Mouse (Mus musculus) kidney, postnatal 14 days (tissue): Measurements from ENCODE around the gene Il20rb.
A peak's percentile ranks its signal among the peaks of the same experiment; 100 is the strongest.

Experiments
- DNase-seq: peaks from one replicate; pipeline ENCODE4 v3.0.0; 2022; ENCODE audit warnings: mixed read lengths

Gene Il20rb

DNA sequence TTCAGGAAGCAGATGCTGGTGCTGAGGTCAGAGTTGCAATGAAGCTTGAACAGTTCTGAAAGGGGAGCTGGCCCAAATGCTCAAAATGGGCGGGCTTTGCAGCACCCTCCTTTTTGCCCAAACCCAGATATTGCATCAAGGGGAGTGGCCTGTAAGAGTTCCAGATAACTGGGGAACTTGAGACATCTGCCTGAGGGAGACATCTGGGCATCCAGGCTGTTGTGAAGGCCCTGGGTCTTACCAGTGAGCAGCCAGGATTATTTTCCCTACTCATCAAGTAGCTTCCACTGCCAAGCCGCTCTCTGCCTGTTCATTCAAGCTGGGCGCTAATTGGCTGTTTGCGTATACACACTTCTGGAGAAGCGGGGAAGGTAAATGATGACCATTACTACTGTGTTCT lies at the start of gene Il20rb:
Gene Il20rb, minus strand, starts transcription at position 358 of the 400 bp plus-strand sequence.
- no peak for DNase-seq

DNA sequence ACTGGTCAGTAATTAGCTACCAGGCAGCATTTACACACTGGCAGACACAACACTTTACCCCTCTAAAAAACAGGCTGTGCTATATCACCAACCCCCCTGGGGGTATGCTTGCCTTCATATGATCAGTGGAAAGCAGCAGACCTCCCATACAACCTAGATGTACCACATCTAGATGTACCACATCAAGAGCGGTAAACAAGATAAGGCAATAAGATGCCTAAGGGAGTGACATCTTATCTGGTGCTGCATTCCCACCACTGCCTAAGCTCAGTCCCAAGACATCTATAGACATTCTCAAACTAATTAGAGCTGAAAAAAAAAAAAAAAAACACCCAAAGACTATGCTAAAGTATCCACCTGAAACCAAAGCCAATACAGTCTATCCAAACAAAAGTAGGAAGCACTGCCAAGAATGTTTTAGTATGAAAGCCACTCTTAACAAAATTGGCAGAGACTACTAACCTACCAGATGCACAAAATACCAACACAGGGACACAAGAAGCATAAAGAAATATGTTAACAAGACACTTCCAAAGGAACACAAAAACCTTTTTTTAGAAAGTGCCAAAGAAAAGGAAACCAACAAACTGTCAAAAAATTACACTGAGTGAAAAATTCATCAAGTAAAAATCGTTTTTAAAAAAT lies 49.2 kb upstream of the Il20rb start:
- no peak for DNase-seq

DNA sequence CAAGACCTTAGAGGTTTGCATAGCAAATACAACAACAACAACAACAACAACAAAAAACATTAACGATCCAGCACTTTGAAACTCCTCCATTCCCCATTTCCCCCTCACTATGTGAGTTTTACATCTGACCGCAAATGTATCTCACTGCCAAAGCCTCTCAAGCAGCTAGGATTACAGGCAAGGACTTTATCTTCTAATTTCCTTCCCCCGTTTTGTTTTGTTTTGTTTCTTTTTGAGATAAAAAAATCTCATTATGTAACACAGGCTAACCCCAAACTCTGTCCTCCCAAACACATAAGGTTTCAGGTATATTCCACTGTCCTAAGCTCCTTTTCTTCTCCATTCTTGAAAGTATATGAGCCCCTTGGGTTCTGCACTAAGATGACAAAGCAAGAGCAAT lies 48.1 kb upstream of the Il20rb start:
- no peak for DNase-seq

DNA sequence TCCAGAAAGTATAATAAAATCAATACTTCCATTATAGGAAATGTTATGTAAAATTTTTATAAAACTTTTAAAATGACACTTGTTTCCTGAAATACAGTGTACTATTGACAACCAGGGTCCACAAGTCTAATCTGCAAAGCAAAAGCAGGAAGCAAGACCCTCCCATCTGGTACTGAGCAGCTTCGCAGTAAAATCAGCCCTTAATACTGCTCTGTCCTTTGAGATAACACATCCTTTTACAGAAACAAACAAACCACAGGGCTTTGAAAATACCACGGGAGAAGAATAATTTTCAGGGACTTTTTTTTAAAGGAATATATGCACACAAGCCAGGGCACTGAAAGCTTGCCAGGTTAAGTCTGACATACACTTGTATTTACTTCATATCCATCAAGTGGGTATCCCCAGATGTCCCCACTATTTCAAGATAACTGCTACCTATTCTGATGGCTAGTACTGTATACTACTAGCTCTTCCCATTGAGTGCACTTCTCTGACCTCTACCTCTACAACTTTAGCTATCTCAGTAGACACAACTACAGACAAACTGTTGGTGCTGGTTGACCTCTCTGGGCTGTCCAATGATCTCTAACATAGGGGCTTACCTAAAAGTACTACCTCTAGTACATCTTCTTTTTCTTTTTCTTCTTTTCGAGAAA lies 46.4 kb upstream of the Il20rb start:
- no peak for DNase-seq

DNA sequence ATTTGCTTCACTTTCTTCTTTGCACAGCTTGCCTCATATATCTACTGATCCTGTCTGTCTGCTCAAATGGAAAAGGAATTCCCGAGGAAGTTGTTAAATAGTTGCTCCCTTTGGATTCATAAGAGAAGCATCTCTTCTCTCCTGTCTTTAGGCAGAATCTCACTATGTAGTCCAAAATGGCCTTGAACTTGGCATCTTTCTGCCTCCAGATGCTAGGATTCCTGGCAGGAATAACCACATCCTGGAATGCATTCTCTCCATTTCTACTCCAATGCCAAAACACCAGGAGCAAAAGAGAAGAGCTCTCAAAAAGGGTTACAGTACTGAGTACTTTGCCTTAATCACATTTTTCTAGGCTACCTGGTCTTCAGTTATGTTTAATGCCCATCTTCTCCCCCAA lies 44.7 kb upstream of the Il20rb start:
- no peak for DNase-seq

DNA sequence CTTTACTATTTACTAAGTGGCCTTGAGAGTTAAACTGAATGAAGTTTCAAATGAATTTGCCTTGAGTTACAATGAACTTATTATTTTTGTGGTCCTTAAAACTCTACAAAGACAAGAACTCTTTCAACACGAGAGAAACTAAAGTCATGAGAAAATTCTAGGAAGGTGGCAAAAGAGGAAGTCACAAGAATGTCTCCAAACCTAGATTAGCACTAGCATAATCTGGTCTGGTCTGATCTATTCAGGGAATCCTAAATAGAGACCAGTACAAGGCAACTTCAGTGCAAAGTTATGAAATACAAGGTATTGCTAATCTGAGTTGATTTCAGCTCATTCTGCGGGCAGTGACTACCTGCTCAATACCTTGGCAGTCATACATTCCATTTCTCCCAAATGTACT lies 38.6 kb upstream of the Il20rb start:
- no peak for DNase-seq

DNA sequence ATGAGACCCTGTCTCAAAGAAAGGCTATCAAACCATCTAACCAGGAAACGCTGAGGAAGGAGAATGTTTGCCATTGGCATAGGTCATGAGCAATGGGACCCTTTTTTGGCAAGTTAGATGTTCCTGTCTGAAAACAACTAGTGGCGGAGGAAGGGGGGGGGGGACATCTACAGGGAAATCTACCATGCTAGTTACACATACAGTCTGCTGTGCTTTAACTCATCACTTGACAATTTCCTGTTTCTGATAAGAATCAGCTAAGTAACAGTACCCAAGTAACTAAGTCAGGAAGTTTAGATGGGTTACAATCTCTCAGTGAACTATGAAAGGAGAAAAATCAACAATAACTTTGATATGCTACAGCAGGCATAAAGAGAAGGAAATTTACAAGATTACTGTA lies 35.4 kb upstream of the Il20rb start:
- DNase-seq: no peak

DNA sequence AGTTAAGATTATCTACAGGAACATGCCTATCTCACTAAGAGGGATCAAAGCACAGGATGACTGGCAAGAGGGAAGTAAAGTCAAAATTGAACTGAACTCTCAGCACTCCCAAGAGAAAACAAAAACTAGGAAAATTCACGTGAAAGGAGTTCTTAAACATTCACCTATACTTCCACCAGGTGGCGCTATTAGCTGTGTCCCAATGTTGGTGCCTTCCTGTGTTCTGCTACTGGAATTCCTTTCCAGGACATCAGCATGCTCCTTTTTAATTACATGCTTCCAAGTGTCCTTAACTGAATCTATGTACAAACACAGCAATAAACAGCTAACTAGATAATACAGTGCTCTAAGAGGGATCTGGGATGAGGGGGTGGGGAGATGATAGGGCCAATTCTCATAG lies 34.0 kb upstream of the Il20rb start:
- peak; percentile 76 for DNase-seq

DNA sequence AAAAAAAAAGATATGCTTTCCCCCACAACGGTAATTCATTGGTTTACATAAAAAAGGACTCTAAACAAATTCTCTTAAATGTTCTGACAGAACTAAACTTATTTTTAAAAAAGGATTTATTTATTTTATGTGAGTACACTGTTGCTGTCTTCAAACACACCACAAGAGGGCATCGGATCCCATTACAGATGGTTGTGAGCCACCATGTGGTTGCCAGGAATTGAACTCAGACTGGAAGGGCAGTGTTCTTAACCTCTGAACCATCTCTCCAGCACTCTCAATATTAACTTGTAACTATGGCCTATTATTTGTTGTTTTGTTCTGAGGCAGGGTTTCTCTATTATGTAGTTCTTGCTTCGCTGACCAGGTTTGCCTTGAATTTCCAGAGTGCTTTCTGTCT lies 33.4 kb upstream of the Il20rb start:
- no peak for DNase-seq

DNA sequence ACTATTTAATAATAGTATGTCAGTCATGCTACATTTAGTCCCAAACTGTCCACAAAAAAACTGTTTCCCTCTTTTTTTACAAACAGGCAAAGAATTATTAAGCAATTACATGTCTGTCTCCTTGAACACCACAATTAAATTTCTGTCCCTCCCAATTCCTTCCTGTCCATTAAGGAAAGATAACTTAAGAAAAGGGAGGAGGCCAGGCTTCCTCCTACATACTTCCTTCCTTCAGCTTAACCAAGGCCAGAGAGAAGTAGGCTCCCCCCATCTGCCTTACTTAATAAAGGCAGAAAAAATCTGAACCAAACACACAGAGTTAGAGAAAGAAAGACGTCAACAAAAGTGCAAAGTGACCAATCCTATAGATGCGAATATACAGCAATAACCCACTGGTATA lies 21.0 kb upstream of the Il20rb start:
- DNase-seq: peak; percentile 21

DNA sequence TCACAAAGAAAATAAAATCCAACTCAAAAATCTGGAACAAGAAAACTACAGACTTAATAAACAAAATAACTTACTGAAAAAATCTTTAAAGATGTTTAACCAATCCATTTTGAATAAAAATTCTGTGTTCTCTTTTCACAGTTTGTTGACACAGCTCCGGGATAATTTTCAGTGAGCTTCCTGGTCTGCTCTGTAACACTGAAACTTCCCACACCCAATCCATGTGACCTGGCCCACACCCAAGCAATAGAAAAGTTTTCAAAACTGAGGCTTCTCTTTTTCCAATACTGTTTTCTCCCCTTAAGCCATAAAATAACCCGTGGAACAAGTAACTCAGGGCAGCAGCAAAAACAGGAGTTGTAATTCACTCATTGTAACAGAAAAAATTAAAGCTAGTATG lies 20.1 kb upstream of the Il20rb start:
- peak; percentile 56 for DNase-seq

DNA sequence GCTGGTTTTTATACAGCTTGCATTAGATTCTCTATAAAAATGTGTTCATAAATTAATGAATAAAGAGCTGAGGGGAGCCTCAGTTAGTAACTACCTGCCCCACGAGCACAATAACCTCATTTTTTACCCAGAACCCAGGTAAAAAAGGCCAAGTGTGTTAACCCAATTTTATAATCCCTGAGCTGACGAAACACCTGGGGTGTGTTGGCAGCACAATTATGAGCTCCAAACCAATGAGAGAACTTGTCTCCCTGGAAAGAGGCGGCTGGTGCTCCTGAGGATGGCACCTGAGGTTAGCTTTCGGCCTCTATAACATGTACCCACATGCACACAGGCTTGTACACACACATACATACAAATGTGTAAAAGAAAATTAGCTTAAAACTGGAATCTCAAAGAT lies 18.9 kb upstream of the Il20rb start:
- DNase-seq: no peak

DNA sequence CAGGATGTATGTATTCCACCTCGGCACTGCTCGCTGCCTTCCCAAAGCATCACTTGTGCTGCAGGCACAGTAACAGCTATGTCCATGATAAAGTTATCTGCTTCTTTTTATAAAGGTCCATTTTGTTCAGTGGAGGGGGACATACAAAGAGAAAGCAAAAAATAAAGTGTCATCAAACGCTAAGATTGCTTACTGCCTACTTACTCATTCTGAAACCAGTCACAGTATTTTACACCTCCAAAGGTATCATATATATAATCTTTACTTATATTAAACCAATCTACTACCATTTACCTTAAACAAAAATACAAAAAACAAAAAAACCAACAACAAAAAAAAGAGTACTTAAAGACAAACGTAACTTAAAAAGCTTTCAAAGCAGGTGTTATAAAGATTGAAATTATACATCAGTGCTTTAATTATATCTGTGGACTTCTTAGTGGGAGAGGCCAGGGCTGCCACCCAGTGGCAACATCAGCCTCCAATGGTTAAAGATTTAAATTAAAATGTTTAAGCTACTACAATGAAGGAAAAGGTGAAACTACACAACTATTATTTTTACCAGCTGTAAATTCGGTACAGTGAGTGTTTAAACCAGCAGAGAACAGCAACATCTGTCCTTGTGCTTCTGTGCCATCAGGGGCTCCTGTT lies 7.1 kb upstream of the Il20rb start:
- DNase-seq: no peak

DNA sequence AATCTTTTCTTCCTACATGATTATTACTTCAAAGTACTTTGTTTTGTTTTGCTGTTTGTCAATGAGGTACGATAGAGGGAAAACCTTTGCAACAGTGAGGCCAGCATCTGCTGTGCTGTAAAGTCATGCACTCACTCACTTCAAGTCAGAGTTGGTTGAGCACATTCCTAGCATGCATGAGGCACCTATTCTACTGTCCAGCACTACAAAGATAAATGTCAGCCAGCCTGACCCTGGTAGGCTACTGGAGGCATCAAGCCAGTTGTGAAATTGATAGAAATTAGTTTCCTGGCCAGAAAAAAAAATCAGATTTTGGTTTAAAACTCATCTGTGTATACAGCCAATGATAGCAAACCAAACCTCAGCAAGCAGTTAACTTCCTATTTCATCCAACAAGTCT lies 4.8 kb upstream of the Il20rb start:
- no peak for DNase-seq

DNA sequence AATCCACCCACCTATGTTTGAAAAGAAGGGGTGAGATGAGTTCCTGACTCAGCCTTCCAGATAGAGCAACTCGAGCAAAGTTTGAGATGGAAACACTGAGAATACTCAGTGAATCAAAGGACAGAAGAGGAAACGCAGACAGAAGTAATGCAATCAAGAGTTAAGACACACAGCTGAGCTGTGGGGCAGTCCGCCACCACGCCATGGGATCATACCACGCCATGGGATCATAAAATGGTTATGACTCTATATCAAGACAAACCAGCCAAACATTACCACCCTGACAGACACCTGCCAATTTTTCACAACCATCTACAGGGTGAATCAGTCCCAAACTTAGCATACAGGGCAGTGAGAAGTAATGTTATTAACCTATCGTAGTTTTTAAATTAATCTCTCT lies 2.4 kb upstream of the Il20rb start:
- no peak for DNase-seq

DNA sequence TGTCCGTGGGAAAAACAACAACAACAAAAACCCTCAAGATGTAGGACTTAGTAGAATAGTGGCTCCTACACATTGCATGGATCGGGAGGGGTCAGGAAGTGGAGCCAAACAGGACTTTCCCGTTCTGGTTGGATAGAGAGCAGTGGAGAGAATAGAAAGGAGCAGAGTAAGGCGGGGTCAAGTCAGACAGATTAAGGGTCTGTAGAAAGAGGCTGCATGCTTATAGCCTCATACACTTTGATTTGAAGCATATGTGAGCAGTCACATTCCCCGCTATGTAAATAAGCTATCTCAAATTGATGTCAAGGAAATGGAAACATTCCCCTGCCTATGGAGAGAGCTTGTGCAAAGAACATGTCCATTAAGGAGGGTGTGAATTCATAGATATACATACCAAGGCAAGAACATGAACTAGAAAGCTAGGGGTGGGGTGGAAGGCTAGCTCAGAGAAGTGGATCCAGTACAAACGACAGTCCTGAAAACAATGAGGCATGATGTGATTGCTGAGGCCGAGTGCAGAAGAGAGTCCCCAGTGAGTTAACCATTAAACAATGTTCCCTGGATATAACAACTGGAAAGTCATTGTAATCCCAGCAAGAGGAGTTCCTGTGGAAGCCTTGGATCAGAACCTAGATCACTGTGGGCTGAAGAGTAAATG lies 1.6 kb upstream of the Il20rb start:
- DNase-seq: no peak

DNA sequence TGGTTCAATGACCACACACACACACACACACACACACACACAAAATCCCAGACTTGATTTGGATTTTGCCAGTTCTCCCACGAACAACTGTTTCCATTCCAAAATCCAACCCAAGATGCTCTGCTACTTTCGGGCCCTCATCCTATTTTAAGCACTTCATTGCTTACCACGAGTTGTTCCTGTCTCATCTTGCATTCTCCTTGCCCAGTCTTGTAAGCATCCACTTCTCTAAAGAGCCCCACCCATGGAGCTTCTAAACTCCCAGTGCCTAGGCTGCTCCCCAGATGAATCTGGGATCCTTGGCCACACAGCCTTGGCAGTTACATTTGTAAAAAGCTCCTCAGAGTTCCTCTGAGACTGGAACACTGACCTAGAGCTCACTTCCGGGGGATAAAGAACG lies 3.3 kb downstream of the Il20rb start:
- DNase-seq: no peak

DNA sequence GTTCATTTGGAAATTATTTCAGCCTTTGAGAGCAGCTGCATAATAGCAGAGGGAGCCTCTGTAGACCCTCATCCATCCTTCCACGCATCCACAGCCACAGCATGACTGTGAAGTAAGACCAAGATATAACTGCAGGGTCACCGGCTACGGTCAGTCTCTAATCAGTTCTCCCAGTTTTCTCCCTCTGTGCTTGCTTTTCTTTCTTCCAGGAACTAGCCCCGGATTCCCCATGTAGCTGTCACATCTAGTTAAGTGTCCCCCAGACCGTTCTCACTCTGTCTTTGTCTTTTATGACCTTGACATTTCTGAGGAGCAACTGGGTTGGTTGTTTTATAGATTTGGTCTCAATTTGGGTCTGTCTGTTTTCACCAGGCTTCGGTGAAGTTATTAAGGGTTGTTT lies 5.0 kb downstream of the Il20rb start:
- no peak for DNase-seq

DNA sequence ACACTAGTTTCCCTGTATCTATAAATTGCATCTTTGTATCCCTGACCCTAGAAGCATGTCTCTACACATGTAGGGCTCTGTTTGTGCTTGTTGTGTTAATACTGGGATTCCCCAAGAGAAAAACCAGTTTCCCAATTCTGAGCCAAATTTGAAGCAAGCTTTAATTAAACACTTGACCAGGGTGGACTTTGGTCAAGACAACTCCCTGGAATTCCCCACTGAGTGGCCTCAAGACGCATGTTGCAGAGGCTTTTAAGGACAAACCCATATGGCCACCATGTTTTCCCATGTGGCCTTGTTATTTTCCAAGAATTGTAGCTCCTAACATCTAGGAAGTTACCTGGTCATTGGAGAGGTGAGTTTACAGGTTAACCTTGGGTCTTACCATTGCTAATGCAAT lies 12.5 kb downstream of the Il20rb start:
- no peak for DNase-seq

DNA sequence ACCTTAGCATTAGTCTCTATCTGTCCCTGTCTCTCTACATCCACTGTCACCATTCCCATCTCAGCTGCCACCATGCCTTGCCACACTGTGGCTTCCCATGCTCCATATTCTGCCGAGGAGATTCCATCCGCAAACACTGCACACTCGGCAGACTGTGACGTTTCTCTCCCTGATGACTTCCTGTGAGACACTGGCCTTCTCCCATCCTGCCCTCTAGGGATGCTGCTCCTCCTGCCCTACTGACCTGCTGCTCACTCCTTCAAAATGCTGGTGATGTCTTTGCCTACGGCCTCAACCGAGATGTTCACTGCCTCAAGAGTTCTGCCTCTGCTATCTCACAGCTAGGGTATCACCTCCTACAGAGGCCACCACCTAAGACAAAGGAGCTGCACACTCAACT lies 13.2 kb downstream of the Il20rb start:
- DNase-seq: no peak

DNA sequence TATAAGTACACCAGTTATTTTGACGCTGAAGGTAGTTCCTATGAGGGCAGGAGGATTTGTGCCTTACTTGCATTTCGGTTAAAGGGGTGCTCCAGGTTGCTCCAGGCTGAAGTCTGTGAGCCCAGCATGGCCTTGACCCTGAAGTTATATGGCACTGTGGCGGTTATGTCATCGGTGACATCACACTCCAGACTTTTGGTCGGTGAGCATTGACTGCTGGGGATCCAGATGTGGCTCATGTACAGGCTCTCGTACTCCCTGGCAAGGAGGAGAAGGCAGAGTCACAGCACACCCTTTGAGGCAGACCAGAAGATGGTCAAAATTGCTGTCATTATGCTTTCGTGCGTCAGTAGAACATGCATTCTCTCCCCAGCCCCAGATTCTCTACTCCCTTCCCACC lies 13.7 kb downstream of the Il20rb start:
- DNase-seq: no peak

DNA sequence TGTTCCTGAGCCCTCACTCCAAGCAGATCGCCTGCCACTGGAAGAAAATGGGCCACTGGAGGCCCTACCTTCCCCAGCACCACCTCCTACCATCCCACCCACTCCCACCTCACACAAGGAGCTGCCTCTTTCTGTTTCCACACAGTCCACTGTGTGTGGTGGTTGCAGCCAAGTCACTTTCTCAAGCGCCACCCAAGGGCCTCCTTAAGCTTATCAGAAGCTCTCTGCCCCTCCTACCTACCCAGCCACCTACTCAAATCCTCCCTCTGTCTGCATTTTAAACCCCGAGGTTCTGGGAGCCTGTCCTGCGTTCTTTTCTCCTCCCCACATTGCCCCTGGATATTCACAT lies 15.0 kb downstream of the Il20rb start:
- DNase-seq: no peak

DNA sequence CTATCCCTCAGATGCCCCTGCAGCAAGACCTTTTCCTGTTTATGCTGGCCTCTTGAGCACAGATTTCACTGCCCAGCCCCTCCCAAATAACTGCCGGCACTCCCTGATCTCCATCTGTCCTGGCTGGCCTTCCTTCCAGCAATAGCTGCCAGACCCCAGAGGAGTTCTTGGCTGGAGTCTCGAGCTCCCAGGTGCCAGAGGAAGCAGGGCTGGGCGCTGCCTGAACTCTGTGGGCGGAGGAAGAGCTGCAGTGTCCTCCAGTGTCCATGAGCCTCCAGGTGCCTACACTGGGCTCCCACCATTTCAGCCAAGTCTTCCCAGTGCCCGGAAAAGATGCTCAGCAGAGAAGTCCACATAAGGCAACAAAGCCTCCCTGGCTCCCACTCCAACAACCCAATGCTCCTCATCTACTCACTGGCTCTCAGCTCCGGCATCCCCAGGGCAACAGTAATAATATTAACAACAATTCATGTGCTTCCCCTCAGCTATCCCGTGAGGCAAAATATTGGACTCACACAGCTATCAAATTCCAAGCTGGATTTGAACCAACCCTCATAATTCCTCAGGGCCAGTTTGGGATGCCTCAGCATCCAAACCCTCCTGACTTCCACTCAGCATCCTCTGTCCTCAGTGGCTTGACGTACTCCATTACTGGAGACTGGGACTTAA lies 15.5 kb downstream of the Il20rb start:
- DNase-seq: peak; percentile 71

DNA sequence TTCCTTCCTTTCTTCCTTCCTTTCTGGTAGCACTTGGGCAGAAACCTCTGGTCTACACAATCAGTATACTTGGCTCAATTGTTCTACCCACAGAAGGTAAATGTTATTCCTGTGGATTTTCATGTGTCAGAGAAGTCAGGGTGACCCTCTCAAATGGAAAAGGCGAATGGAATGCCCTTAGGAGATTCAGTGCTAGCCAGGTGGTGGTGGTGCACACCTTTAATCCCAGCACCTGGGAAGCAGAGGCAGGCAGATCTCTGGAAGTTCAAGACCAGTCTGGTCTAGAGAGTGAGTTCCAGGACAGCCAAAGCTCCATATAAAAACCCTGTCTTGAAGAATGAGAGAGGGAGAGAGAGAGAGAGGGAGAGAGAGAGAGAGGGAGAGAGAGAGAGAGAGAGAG lies 16.4 kb downstream of the Il20rb start:
- no peak for DNase-seq
